Mouse (Mus musculus) E14TG2a.4 (cell line): Measurements from ENCODE around the gene Snx32.

Source experiments
- H3K27me3 ChIP-seq: 2 replicates; pipeline ENCODE4 v1.6.1; 2014; ENCODE audit warnings: low read length, control low read depth; ENCODE audit not compliant: insufficient read depth
- H3K36me3 ChIP-seq: 2 replicates; pipeline ENCODE4 v1.6.1; 2014; ENCODE audit warnings: low read length, control low read depth; ENCODE audit not compliant: insufficient read depth
- H3K4me1 ChIP-seq: replicated peaks from 2 replicates; pipeline ENCODE4 v1.6.1; 2014; ENCODE audit warnings: low read depth, low read length, control low read depth
- H3K4me3 ChIP-seq: replicated peaks from 2 replicates; pipeline ENCODE4 v1.5.1; 2014; ENCODE audit warnings: mild to moderate bottlenecking, low read length
- H3K9me3 ChIP-seq: 2 replicates; pipeline ENCODE4 v1.6.1; 2014; ENCODE audit warnings: low read length, control low read depth
- CTCF ChIP-seq: conservative IDR thresholded peaks from 2 replicates; pipeline ENCODE4 v1.5.1; 2014; ENCODE audit warnings: low read length
- NANOG ChIP-seq: IDR thresholded peaks from 2 replicates; pipeline ENCODE4 v1.6.1; 2014; ENCODE audit warnings: borderline replicate concordance, low read length, mixed read lengths
- POU5F1 ChIP-seq: IDR thresholded peaks from 2 replicates; pipeline ENCODE4 v1.6.1; 2014; ENCODE audit warnings: low read length, borderline replicate concordance

The Snx32 gene

DNA sequence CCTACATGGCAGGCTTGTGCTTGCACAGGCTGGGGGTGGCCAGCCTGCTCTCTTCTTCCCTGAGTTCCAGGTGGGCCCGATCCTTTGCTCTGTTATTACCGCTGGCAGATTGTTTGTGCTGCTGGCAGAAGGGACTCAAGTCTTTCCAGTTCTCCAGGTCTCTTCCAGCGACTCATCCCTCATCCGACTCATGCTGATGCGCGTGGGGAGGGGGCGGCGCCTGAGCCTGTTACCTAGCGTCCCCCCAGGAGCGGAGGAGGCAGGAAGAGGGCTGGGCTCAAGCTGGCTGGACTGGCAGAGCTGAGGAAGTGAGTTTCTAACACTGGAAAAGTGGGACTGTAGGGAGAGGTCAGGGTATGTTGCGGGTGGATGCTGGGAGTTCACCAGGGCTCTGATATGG is 33.7 kb upstream of the Snx32 start:
- Histone ChIP-seq H3K36me3 (no peaks in the 10 kb centered on the region), H3K27me3 (peaks cover 16% of the 10 kb centered on the region), H3K4me1 (peaks cover 39% of the 10 kb centered on the region), H3K4me3 (peak overlapping the region; percentile 41), H3K9me3 (no peaks in the 10 kb centered on the region)
- TF ChIP-seq NANOG (no peak), CTCF (no peak), POU5F1 (no peak)

DNA sequence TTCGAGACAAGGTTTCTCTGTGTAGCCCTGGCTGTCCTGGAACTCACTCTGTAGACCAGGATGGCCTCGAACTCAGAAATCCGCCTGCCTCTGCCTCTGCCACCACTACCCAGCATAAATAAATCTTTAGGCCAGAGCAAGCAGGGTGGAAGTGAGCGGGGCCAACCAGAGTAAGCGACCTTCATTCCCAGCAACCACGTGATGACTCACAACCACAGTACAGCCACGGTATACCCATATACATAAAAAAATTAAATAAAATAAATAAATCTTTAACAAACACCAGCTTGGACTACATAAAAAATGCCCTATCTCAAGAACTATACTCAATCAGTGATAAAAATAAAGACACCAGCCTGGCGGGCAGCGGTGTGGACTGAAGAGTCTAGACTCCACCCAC is 33.0 kb upstream of the Snx32 start:
- no peak overlapping the region for H3K4me3 ChIP-seq
- no peaks in the 10 kb centered on the region for H3K36me3 ChIP-seq
- TF ChIP-seq POU5F1 = no peak
- no peak for TF ChIP-seq CTCF
- no peak for TF ChIP-seq NANOG
- no peaks in the 10 kb centered on the region for H3K9me3 ChIP-seq
- peaks cover 16% of the 10 kb centered on the region for H3K27me3 ChIP-seq
- peaks cover 46% of the 10 kb centered on the region for H3K4me1 ChIP-seq

DNA sequence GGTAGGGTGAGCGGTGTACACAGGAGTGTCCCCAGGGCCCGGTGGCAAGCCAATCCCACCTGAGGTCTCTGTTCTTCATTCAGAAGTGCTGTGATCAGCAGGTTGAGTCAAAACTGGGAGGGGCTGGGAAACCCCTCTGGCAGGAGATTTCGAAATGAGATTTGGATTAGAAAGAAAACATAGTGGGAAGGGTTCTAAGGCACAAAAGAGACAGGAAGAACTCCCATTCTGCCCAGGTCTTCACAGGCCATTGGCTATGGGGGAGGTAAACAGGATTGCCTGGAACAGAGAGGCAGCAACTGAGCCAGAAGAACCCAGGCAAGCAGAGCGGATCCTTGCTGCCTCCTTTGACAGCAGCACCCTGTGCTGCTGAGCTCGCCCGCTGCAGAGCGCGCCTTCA is 28.4 kb upstream of the Snx32 start:
- H3K4me3 ChIP-seq = peak overlapping the region; percentile 32

DNA sequence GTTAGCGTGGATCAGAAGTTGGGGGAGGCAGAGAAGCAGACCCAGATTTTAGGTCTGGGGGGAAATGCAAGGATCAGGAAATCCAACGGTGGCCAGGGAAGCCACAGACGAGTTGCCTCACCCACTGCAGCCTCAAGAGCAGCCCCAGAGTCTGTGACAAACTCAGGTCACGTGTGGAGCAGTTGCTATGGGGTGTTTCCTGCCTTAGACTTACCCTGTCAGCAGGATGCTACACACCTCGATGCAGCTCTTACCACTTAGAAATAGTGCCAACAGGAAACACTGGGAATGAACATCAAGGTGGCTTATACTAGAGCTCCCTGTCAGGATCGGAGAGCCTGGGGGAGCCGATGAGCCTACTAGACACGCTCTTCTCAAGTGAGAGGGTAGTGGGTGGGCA is 22.2 kb upstream of the Snx32 start:
- H3K4me3 ChIP-seq = no peak overlapping the region
- no peaks in the 10 kb centered on the region for H3K9me3 ChIP-seq
- peaks cover 21% of the 10 kb centered on the region for H3K4me1 ChIP-seq
- H3K36me3 ChIP-seq = no peaks in the 10 kb centered on the region
- no peak for TF ChIP-seq POU5F1
- no peak for TF ChIP-seq NANOG
- TF ChIP-seq CTCF = no peak
- peaks cover 29% of the 10 kb centered on the region for H3K27me3 ChIP-seq

More for the DNA sequence above, 28.4 kb upstream of the Snx32 start:
- H3K9me3 ChIP-seq = no peaks in the 10 kb centered on the region
- no peak for TF ChIP-seq POU5F1
- TF ChIP-seq NANOG = no peak
- TF ChIP-seq CTCF = no peak
- peaks cover 25% of the 10 kb centered on the region for H3K27me3 ChIP-seq
- peaks cover 43% of the 10 kb centered on the region for H3K4me1 ChIP-seq
- H3K36me3 ChIP-seq = no peaks in the 10 kb centered on the region

DNA sequence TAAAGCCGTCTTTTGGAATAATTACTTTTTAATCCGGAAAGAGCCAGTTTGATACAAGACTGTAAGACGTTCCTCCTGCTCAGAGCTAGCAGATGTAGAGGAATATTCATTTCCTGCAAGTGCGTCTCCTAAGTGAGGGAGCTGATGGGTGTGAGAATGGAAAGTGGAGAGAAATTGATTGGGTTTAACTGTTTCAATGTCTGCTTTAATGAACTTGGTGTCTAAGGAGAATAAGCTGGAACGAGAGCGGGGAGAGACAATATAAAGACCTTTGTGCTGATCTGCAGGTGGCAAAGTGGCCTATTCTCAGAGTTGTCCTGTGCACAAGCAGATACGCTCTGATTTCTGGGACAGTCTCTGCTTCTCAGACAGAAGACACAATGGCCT is 19.8 kb upstream of the Snx32 start:
- no peak for TF ChIP-seq CTCF
- TF ChIP-seq POU5F1 = no peak
- TF ChIP-seq NANOG = peak; percentile 94
- H3K27me3 ChIP-seq = peaks cover 29% of the 10 kb centered on the region
- H3K9me3 ChIP-seq = no peaks in the 10 kb centered on the region
- H3K4me3 ChIP-seq = no peak overlapping the region
- peaks cover 30% of the 10 kb centered on the region for H3K4me1 ChIP-seq
- no peaks in the 10 kb centered on the region for H3K36me3 ChIP-seq

DNA sequence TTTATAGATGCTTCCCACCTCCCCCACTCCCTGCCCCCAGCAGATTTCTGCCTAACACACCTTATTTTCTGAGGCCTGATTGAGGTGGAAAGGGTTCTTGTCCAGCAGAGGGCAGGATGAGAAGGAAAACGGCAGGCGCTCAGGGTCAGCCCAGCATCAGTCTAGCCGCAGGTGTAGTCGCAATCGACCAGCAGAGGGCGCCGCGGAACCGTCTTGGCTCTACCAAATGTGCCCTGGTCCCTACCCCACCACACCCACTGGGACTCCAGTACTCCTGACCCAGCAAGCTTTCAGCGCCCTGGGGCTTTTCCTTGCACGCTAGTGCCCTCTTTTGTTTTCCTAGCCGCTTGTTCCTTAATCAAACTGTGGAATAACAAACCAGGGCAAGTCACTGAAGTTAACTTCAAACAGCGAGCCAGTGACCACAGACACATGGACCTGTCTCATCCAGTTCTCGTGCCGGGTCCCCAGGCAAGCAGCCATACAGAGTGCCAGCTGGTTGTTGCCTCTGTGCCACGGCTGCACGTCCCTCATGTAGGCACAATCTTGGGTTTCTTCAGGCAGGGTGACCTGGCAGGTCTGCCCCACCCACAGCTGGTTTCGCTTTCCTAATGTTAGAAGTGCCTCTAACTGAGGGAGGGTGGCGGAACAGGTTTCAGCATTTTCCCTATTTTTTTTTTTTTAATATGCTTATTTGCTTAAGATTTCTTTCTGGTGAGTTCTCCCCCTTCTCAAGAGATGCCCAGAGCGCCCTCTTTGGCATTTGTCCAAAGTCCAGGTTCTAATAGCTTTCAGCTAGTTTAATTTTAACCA is 19.2 kb upstream of the Snx32 start:
- Histone ChIP-seq H3K4me1 (peaks cover 31% of the 10 kb centered on the region), H3K4me3 (peak overlapping the region; percentile 8; the same call in 1 of the 2 replicates), H3K9me3 (no peaks in the 10 kb centered on the region), H3K27me3 (peaks cover 29% of the 10 kb centered on the region), H3K36me3 (no peaks in the 10 kb centered on the region)
- no peak for TF ChIP-seq POU5F1
- peak; percentile 88 for TF ChIP-seq CTCF

DNA sequence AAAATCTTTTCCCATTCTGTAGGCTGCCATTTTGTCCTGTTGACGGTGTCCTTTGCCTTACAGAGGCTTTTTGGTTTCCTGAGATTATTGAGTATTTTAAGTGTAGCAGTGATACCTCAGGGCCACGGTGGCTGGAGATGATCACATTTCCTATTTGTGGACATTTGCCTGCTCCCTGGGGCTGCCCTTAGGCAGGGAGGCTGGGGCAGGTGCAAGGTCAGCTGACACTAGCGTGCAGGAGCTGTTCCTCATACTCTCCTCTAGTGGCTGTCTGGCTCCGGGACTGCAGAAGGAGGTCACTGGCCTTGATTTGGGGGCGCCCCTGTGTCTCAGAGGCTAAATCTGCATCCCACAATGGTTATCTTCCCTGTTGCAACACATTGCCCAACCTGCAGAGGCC is 14.9 kb upstream of the Snx32 start:
- TF ChIP-seq POU5F1 (no peak), NANOG (no peak), CTCF (no peak)
- Histone ChIP-seq H3K4me1 (peaks cover 35% of the 10 kb centered on the region), H3K36me3 (no peaks in the 10 kb centered on the region), H3K27me3 (0 out of 2 replicates have a peak, but pooled peaks cover 2% of the 10 kb centered on the region), H3K4me3 (no peak overlapping the region), H3K9me3 (no peaks in the 10 kb centered on the region)

DNA sequence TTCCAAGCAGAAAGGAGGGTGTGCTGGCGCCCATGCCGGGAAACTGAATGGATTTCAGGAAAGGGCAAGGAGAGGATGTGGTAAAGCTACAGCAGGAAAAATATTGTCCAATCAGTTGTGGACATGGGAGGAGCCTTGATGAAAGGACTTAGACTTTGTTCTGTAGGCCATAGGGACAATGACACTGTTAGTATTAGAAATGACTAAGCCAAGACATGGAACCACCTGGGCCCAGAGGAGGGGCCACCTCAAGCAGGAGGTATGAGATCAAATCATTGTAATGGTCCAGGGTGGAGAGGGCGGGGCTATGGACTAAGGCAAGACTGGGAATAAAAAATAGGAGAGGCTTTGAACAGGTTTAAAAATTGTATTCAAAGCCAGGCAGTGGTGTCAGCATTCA is 8.4 kb upstream of the Snx32 start:
- H3K9me3 ChIP-seq = no peaks in the 10 kb centered on the region
- no peak overlapping the region for H3K4me3 ChIP-seq
- H3K27me3 ChIP-seq = no peaks in the 10 kb centered on the region
- H3K36me3 ChIP-seq = no peaks in the 10 kb centered on the region
- H3K4me1 ChIP-seq = peaks cover 47% of the 10 kb centered on the region
- no peak for TF ChIP-seq POU5F1
- no peak for TF ChIP-seq NANOG
- TF ChIP-seq CTCF = no peak

DNA sequence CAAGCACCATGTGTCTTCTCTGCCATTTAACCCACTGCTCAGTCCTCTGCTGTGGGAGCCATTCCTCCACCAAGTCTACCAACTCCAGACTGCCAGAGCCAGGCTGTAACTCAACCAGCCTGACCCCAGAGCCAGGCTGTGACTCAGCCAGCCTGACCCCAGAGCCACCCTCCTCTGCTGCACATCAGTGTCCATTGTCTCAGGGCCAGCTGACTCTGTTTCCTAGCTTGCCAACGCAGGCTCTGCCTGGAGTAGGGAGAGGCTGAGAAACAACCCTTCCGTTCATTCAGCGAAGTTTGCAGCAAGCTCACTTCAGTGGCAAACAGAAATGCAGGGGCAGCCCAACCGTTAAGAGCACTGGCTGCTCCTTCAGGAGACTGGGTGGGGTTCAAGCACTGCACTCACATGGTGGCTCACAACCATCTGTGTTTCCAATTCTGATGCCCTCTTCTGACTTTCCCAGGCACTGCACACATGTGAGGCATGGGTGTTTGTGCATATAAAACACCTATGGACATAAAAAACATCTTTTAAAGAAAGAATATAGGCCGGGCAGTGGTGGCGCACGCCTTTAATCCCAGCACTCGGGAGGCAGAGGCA is 6.7 kb upstream of the Snx32 start:
- H3K9me3 ChIP-seq = no peaks in the 10 kb centered on the region
- no peaks in the 10 kb centered on the region for H3K27me3 ChIP-seq
- H3K4me3 ChIP-seq = no peak overlapping the region
- H3K4me1 ChIP-seq = peaks cover 47% of the 10 kb centered on the region
- no peaks in the 10 kb centered on the region for H3K36me3 ChIP-seq
- TF ChIP-seq CTCF (no peak; the same call in 1 of the 2 replicates), POU5F1 (no peak), NANOG (no peak)
